Mouse (Mus musculus) megakaryocyte, adult 5-6 weeks (primary cell): ENCODE results near the gene Shkbp1. TPM values are rescaled to one million over a fixed set of nuclear protein-coding genes. Genes with fewer than 3 reads are reported as not detected.
A peak's percentile ranks its signal among the peaks of the same experiment; 100 is the strongest.

Source experiments
- ATAC-seq: 2 replicates; pipeline ENCODE4 v1.8.0; 2016; ENCODE audit warnings: mild to moderate bottlenecking, inconsistent platforms; ENCODE audit not compliant: poor library complexity, severe bottlenecking
- total RNA-seq, 2 experiments: library from RNA; stranded (forward) in 1 of 2; stranded (reverse) in 1 of 2; fragments of 153-499, 151-499 nt in 1 of 2; fragments of 221-1000, 200-1000 nt in 1 of 2; gene quantifications; 2 replicates each; pipeline versions ENCODE4 v1.2.3 to v1.2.4; 2015 to 2017

Shkbp1 gene
- total RNA-seq, 2 experiments from 2014 or later: 30.9 to 42.6 TPM

DNA sequence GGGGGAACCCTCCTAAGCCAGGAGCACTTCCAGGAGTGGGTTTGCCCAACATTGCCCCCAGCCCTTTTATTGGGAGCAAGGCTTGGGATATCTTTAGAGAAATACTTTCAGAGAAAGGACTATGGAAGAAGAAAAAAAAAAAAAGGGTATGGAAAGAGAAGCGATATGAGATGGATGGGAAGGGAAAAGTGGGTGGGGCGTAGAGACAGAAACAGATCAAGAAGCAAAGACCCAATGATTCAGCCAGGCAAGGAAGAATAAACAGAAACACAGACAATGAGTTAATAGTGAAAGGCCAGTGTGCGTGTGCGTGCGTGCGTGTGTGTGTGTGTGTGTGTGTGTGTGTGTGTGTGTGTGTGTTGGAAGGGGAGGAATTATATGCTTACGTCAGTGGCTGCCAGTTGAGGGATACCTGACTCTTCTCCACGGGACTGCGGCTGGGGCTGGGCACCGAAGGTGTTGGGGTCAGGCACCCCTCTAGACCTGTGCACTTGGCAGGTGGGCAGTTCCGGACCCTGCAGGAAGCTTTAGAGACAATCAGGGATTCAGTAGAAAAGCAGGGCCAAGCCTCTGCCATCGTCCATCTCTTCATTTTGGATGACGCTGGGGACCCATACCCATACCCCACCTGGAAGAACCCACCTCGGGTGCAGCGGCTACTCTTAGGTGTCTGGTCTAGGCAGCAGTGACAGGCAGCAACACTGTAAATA is 20.7 kb downstream of the Shkbp1 start:
- no peak for ATAC-seq

DNA sequence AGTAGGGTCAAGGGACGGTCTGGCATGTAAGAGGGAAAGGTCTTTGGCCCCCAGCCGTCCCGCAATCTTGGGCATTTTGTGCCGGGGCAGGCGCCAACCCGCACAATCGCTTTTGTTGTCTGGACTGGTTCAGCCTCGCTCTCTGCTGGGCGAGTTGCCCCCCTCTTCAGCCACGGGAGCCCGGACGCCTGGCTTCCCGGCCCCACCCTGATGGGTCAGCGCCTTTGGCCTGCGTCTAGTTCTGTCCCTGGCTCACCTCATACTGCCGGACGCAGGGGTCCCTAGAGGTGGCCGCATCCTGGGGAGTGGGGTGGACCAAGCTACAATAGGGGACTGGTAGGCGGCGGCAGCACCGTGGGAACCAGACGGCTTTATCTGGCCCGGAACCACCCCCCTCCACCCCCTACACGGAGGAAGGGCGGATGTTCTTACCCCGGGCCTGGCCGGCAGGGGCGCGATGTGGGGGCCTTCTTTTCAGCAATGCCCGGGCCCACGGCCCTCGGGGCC is 21.4 kb downstream of the Shkbp1 start:
- no peak for ATAC-seq

DNA sequence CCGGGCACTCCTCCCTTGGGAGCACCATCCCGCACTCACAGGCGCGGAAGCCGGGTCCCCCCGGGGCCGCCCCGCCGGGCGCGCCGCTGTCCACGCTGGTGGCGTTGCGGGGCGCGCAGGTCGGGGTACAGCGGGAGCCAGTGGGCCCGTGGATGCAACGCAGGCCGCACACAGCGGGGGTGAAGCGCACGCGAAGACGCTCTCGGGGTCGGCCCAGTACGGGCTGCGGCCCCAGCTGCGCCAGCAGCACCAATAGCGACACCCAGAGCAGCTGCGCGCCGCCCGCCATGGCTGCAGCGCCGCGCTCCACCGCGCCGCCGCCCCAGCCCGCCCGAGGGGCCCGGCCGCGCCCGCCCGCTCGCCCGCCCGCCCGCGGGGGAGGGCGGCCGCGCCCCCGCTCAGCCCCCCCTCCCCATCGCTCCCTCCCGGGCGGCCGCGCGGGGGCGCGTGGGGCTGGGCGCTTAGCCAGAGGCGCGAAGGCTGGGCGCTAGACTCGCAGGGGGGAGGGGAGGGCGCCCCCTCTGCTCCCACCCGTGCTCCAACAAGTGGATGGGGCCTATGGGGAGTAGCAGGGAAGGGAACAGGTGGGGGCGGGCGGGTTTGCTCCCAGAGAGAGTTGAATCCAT is 22.4 kb downstream of the Shkbp1 start:
- ATAC-seq: no peak

DNA sequence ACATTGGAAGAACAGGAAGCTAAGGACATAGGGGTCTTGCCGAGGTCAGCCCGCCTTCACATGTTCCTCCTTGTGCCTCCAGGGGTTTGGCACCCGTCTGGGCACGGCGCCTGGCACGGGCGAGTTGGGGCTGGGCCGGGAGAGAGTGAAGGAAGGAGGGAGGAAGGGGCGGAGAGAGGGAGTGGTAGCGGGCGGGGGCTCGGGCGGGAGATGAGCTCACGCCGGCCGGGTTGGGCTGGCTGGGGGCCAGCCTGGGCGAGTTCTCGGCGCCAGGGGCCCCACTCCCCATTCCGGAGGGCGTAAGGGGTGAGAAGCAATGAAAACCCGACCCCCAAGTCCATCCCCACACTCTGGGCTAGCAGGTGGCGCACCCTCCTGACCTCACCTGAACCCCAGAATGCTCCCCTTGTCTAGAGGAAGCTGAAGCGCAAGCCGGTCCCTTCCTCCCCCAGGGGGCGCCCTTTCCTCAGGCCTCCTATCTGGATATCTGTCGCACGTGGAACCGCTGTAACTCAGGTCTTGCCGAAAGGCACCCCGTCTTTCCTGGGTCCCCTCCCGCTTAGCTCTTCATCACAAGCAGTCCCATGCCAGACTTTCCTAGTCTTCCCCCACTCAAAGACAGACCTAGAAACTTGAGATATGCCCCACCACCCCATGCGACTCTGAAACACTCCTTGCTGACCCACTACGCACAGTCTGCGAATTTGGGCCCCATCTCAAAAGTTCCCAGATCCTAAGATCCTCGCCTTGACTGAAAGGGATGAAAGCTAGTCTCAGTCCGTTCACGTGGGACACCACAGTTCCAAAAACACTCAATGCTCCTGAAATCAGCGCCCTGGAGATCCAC is 23.2 kb downstream of the Shkbp1 start:
- peak; percentile 36 for ATAC-seq

DNA sequence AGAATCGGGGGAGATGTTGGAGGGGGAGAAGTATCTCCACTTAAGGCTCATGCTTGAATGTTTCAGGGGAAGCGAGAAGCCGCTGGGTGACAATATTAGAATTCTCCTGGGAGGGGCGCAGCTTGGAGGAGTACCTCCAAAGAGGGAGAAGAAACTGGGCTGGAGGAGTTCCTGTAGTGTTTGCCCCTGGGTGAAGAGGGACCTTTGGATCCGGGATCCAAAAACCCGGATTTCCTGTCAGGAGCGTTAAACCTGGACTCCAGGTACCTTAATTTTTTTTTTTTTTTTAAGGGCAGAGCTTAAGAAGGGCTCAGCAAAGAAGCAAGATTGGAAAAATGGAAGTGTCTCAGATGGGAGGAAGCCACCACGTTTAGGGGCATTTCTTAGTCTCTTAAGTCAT is 24.0 kb downstream of the Shkbp1 start:
- no peak for ATAC-seq

DNA sequence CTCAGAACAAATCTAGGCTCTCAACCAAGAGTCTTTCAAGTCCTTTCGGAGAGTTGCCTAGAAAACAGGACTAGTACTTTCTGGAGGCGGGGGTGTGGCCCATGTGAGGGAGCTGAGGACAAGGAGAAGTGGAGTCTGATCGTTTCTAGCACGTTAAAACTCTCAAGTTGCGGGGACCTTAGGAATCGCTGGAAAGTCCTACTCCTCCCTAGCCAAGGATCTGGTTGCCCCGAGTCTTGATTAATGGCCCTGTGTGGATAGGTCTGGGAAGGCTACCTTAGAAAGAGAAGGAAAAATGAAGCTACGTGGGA is 24.3 kb downstream of the Shkbp1 start:
- ATAC-seq: no peak

DNA sequence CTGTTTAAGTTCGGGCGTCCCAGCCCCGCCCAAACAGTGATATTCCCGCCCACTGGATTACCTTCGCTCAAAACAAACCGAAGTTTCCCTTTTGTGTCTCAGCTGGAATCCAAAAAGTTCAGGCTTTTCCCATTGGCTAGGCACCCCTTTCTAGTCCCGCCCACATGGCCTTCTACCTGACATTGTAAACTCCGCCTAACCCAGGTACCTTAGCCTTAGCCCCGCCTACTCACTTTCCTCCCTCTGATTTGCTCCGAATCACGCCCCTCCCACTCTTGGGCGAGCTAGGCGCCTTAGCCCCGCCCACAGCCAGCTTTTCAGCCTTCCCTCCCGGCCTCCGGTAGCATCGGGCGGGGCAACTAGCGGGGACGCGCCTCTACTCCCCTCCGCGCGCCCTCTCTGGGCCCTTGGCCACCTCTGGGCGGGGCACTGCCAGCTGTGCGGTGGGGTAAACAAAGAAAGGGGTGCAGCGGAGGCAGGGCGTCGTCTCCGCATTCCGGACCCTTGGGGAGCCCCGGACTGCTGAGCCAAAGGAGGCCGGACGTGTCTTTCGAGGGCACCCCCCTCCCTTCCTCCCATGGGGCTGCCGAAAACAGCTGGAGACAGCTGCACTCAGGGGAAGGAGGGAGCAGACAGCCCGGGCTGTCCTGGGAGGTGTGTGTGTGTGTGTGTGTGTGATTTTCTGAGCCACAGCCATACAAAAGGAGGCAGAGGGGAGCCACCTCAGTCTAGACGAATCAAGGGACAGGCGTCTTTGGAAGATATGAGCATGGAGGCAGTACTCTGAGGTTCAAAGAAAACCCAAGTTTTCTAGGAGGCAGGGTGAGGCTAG is 24.9 kb downstream of the Shkbp1 start:
- peak; percentile 60 for ATAC-seq

DNA sequence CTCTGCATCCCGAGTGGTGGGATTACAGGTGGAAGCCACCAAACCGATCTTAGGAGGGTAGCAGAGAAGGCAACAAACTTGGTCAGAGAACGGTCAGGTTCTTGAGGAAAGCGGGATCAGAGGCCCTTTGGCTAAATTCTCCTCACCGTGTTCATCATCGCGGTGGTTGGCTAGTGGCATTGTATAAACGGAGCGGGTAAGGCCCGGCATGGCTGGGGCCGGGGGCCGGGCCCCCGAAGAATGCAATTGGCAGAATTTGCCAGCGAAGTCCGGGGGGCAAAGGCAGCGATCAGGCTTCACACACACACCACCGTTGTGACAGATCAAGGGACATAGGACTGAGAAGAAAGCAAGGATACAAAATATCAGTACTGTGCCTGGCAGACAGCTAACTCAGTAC is 25.8 kb downstream of the Shkbp1 start:
- ATAC-seq: no peak

DNA sequence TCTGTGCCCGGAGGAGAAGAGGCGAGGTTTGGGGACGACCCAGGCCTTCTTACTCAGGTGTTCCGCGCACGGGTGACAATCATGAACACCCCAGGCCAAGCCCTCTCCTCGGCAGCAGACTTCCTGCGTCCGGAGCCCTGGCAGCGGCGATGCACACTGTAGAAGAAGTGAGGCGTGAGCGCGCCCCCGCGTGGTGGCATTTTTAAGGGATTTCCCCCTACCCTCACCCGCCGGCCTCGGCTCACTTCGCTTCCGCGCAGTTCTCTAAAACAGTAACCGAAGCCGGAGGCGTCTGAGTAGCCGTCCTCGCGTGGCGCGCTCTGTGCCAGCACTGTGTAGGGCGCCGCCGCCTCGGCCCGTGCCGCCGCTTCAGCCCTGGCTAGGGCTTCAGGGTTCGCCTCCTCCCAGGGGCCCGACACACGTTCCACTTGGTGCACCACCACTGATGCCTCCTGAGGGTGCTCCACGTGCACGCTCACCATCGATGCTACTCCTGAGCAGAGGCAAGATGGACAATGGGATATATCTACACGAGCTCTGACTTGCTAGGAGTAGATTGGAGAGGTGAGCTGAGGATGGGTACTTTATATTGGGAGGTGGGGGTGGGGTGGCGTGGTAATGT is 26.4 kb downstream of the Shkbp1 start:
- peak; percentile 75 for ATAC-seq

DNA sequence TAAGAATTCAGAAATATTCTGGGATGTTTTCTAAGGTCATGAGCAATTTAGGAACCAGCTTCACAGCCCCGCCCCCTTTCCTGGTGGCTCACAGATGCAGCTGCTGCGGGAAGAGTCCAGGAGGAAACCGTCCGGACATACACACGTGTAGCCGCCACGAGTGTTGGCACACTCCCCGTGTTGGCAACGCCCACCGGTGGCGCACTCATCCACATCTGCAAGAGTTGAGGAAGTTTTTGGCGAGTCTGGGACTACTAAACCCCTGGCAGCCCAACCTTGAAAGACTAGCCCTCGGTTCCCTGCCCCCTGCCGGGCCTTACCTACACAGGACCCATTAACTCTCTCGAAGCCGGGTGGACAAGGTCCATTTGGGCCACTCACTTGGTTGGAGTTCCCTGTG is 27.2 kb downstream of the Shkbp1 start:
- ATAC-seq: no peak

DNA sequence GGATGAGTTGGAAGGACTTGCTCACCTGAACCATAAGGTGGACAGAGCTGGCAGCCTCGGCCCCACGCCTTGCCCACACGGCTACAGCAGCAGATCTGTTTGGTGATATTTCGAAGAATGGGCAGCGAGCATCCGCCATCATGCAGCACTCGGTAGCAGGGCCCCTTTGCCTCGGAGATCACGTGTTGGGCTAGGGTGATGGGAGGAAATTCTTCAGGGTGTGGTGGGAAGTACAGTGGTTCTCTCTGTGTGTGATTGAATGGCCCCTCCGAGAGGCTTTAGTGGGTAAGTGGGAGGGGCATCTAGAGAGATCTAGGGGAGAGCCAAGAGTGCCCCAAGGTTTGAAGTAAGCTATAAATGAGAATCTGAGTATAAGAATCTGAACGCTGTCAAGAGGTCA is 27.7 kb downstream of the Shkbp1 start:
- no peak for ATAC-seq

DNA sequence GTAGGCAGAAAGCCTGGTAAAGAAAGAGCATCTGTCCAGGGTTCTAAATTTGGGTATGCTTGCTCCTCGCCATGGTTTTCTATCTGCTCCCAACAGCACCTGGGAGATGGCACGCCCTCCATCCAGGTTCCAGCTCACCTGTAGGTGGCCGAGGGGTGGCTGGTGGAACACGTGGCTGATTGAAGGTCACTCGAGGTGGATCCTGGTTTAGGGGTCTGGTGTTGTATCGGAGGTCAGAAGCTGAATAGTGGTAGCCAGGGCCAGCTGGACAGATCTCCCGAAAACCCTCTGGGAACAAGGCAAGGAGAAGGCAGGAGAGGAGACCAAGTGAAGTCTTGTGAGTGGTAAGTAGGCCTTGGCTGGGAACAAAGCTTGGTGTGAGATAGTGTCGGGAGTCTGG is 28.3 kb downstream of the Shkbp1 start:
- no peak for ATAC-seq

DNA sequence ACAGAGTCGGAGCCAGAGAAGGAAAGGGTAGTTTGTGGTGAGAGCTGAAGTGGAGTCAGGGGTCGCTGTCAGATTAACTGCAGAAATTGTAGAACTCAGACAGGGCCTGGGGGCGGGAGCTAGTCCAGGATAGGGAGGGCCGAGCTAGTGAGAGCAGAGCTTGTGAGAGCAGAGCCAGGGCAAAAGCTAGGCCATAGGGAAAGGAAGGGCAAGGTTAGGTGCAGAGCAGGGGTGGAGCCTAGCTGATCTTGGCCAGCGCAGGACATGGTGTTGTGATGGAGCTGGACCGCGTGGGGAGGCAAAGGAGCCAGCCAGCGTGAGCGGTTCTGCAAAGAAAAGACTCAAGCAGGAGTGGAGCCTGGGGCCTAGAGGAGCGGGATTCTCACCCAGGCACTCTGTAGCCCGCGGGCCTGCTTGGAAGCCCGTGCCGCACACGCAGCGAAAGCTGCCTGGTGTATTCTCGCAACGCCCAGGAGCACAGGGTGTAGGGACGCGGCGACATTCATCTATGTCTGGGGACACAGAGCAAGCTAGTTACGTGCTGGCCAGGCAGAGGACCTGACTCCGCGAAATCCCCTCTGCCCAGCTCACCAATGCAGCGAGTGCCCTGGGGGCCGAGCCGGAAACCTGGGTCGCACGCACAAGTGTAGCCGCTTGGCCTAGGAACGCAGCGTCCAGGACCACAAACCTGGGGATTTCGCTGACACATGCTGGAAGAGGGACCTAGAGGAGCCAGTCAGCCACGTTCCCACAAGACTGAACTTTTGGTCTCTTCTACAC is 29.5 kb downstream of the Shkbp1 start:
- ATAC-seq: no peak

DNA sequence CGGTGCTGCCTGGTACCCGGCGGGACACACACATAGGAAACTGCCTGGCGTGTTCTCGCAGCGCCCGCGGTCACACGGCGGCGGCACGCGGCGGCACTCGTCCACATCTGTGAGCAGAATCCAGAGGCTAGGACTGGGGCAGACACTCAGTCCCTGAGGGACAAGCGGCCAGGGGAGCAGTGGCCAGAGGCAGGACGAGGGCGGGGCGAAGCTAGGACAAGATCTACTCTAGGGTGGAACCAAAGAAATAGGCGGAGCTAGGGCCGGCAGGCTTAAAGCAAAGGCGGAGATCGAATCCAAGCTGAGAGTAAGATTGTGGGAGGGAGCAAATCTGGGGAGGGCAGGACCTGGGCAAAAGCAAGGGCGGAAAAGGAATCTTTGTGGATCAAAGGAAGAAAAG is 30.1 kb downstream of the Shkbp1 start:
- ATAC-seq: 0 out of 2 replicates have a peak, but pooled peaks have one; percentile 15

DNA sequence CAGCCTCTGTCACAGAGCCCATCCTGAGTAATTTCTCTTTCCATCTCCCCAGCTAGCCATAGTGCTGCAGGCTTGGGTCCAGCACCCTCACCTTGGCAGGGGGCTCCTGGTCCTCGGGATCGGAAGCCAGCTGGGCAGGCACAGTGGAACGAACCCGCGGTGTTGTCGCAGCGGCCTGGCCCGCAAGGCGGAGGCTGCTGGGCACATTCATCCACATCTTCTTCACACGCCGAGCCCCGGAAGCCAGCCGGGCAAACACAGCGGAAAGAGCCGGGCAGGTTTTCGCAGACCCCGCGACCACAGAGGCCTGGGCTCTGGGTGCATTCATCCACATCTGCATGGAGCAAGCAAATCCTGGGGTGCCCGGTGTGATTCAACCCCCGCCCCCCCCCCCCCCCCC is 30.9 kb downstream of the Shkbp1 start:
- no peak for ATAC-seq

DNA sequence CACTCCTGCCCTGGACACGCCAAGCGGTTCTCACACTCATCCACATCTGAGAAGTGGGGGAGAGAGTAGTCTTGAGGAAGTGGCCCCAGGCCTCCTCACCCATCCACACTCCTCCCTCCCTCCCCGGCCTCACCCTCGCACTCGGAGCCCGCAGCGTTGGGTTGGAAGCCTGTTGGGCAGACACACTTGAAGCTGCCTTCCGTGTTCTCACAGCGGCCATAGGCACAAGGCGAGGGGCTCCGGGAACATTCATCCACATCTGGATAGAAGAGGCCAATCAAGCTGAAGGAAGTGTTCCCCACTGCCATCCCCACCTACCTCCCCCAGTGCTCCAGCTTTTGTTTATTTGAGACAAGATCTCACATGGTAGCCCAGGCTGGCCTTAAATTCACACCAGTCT is 31.7 kb downstream of the Shkbp1 start:
- ATAC-seq: no peak

DNA sequence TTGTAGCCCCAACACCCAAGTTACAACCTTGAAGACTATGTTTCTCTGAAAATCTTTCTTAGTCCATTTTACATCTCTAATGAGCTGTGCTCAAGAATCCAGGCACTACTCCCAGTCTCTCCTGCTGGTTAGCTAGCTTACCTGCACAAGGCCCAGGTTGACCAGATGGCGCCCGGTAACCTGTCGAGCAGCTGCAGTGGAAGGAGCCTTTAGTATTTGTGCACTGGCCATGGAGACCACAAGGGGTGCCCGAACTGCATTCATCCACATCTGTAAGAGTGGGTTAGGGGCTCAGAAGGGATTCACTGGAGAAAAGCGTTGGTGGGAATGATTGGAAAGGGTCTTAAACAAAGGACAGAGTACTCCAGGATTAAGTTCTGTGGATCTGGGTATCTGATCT is 32.8 kb downstream of the Shkbp1 start:
- no peak for ATAC-seq

DNA sequence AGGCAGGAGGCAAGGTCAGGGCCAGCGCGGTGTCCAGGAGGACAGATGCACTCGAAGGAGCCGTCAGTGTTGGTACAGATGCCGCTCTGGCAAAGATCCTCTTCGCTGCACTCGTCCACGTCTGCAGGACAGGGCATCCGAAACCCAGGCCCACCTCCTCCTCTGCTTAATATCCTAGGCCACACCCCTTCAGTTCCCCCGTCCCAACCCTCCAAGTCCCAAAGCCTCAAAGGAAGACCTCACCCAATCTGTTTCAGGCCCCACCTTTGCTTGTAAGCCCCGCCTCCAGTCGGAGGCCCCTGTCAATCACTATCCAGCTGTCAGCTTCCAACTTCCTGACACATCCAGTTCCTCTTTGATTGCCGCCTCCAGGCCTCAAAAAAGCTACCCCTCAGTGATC is 33.5 kb downstream of the Shkbp1 start:
- no peak for ATAC-seq

DNA sequence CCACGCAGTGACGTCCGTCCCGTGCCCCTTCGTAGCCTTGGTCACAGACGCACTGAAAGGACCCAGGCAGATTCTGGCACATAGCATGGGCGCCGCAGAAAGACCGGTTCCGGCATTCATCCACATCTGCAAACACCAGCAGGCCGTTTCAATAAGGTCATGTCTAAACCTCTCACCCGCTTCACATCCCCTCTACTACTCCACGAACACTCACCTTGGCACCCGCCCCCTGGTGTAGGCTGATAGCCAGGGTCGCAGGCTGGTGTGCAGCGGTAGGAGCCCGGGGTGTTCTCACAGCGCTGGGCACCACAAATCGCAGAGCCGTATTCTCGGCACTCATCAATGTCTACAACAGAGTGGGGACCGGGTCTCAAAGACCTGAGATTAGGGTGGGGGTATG is 36.4 kb downstream of the Shkbp1 start:
- ATAC-seq: no peak

DNA sequence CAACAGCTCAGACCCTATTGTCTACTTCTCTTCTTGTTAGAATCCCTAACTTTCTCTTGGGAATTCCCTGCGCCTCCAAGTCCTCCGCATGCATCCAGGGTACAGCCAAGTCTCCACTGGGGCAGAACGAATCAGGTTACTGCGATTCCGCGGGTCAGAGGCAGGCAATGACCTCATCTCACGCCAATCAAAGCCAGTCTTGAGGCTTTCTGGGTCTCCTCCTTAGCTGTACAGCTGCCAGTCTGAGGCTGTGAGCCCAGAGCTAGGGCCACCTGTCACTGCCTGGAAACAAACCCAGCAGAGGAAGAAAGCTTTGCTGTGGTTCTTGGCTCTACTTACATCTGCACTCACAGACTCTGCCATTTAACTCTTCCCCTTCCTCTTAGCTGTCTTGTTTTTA is 39.9 kb downstream of the Shkbp1 start:
- no peak for ATAC-seq
